In the genomic region with DNA sequence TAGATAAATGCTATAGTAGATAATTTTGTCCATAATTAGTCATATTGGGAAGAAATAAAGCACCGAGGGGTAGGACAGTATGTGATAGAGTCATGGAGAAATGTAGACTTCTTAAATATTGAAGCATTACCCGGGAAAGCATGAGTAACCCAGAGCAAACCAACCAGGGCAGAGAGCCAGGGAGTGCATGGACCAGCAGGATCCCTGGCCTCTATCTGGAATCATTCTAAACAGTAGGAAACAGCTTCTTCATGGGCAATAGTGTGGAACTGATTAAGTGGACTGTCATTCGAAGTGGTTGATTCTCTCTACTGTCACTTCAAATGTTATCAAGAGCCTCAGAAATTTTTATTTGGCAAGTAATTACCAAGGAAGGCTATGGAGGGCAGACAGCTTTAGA, we compare ENCODE assay signal across 29 mouse cellular contexts.
DNase-seq lines count a peak whose midpoint lies in the region; ATAC-seq and TF ChIP-seq lines count a peak whose summit lies in the region.
"Had no signal": no experiment of that assay in that cellular context is flagged by ENCODE, and none has a peak within 500 bp of the region (broad histone marks: within the 10 kb centered on the region; RNA-seq: fewer than 3 reads in every experiment).

No protein-coding gene starts in this region.

- H3K27ac ChIP-seq in midbrain, postnatal 0 days (ENCODE audit: low read depth, low read length): no peak overlapping the region
- no peak overlapping the region for H3K27ac ChIP-seq in midbrain, embryonic 11.5 days (ENCODE audit: low read depth, low read length)
- H3K27ac ChIP-seq: embryonic facial prominence, embryonic 10.5 days; embryonic facial prominence, embryonic 13.5 days; forebrain, embryonic 12.5 days; forebrain, embryonic 15.5 days; heart, embryonic 15.5 days; hindbrain, embryonic 10.5 days; hindbrain, embryonic 14.5 days had no signal

- H3K4me2 ChIP-seq in midbrain, postnatal 0 days (ENCODE audit: low read depth, low read length, poor library complexity, severe bottlenecking): no peak overlapping the region
- H3K4me2 ChIP-seq in midbrain, embryonic 11.5 days: no peak overlapping the region
- H3K4me2 ChIP-seq: embryonic facial prominence, embryonic 13.5 days; forebrain, embryonic 12.5 days; forebrain, embryonic 15.5 days; heart, embryonic 12.5 days; heart, embryonic 15.5 days; hindbrain, embryonic 14.5 days had no signal

- peak; percentile 13 to 19 for DNase-seq in cerebellum, postnatal 14 days
- DNase-seq in cerebellum, adult 11-12 months: no peak
- peak; percentile 9 for DNase-seq in midbrain, postnatal 0 days (ENCODE audit: low spot score)
- DNase-seq in midbrain, embryonic 11.5 days (ENCODE audit: low spot score, missing footprints): no peak
- peak; percentile 19 for DNase-seq in Patski (ENCODE audit: low read depth, low spot score)
- DNase-seq in kidney, postnatal 14 days: no peak
- DNase-seq: adrenal gland, adult 2 months; adrenal gland, postnatal 14 days; B cell, adult 2 months; cerebellum, adult 11 months; cerebellum, adult 8-10 months; cerebellum, postnatal 36 days; embryo, embryonic 11 days; gastrocnemius, postnatal 25 days; heart, adult 18-20 months; heart, postnatal 10 days; heart, postnatal 36 days had no signal

- H3K36me3 ChIP-seq in midbrain, postnatal 0 days (ENCODE audit: insufficient read depth, low read length): no peaks in the 10 kb centered on the region
- no peaks in the 10 kb centered on the region for H3K36me3 ChIP-seq in midbrain, embryonic 11.5 days (ENCODE audit: control insufficient read depth, insufficient read depth, low read length)
- H3K36me3 ChIP-seq: embryonic facial prominence, embryonic 10.5 days; embryonic facial prominence, embryonic 13.5 days; forebrain, embryonic 12.5 days; forebrain, embryonic 15.5 days; G1E; heart, embryonic 12.5 days; heart, embryonic 15.5 days; hindbrain, embryonic 10.5 days had no signal

- no peaks in the 10 kb centered on the region for H3K4me1 ChIP-seq in midbrain, postnatal 0 days (ENCODE audit: insufficient read depth, low read length)
- no peaks in the 10 kb centered on the region for H3K4me1 ChIP-seq in midbrain, embryonic 11.5 days (ENCODE audit: control insufficient read depth, insufficient read depth, low read length)
- H3K4me1 ChIP-seq: embryonic facial prominence, embryonic 10.5 days; embryonic facial prominence, embryonic 13.5 days; forebrain, embryonic 12.5 days; forebrain, embryonic 15.5 days; heart, embryonic 12.5 days; heart, embryonic 15.5 days; hindbrain, embryonic 10.5 days had no signal

- H3K27me3 ChIP-seq in midbrain, postnatal 0 days (ENCODE audit: insufficient read depth, low read length): no peaks in the 10 kb centered on the region
- no peaks in the 10 kb centered on the region for H3K27me3 ChIP-seq in midbrain, embryonic 11.5 days (ENCODE audit: control insufficient read depth, insufficient read depth, low read length)
- H3K27me3 ChIP-seq in Patski: peaks cover 28% of the 10 kb centered on the region
- H3K27me3 ChIP-seq: CH12.LX; forebrain, embryonic 12.5 days; forebrain, embryonic 15.5 days; heart, embryonic 12.5 days; heart, embryonic 15.5 days had no signal

- no peak overlapping the region for H3K9ac ChIP-seq in midbrain, postnatal 0 days (replicated peaks; ENCODE audit: low read length, poor library complexity, severe bottlenecking)
- H3K9ac ChIP-seq in midbrain, embryonic 11.5 days (ENCODE audit: low read length): no peak overlapping the region
- H3K9ac ChIP-seq: embryonic facial prominence, embryonic 13.5 days; forebrain, embryonic 12.5 days; forebrain, embryonic 15.5 days; heart, embryonic 12.5 days; heart, embryonic 15.5 days; hindbrain, embryonic 14.5 days had no signal

- POLR2A ChIA-PET in Patski (lab: Charles Lee): no interaction called here

- in situ Hi-C loops in Patski (cut with MboI; ENCODE audit: low pct_unique_long_range_greater_than_20kb): no loop called here

- no peaks in the 10 kb centered on the region for H3K9me3 ChIP-seq in midbrain, postnatal 0 days (ENCODE audit: low read length)
- H3K9me3 ChIP-seq in midbrain, embryonic 11.5 days (ENCODE audit: control insufficient read depth, low read length): no peaks in the 10 kb centered on the region
- H3K9me3 ChIP-seq: embryonic facial prominence, embryonic 10.5 days; embryonic facial prominence, embryonic 13.5 days; forebrain, embryonic 12.5 days; forebrain, embryonic 15.5 days; G1E; heart, embryonic 12.5 days; heart, embryonic 15.5 days; hindbrain, embryonic 10.5 days had no signal

- WGBS in midbrain, postnatal 0 days: 76% methylated on average over 3 of the region's 3 CpGs
- WGBS in midbrain, embryonic 11.5 days: 82% methylated on average over 3 of the region's 3 CpGs

- no peak for ATAC-seq in midbrain, postnatal 0 days (ENCODE audit: low FRiP score)
- ATAC-seq in midbrain, embryonic 11.5 days (ENCODE audit: low FRiP score): no peak
- no peak for ATAC-seq in Patski
- ATAC-seq: forebrain, embryonic 15.5 days; intestine, postnatal 0 days had no signal

- TF ChIP-seq CTCF in midbrain, postnatal 0 days (IDR thresholded peaks at IDR 0.05): no peak
- TF ChIP-seq CTCF in Patski (IDR thresholded peaks at IDR 0.05): no peak

- CTCF ChIA-PET in Patski (lab: Charles Lee): no interaction called here

- no peak overlapping the region for H3K4me3 ChIP-seq in midbrain, postnatal 0 days (ENCODE audit: low read depth, low read length)
- no peak overlapping the region for H3K4me3 ChIP-seq in midbrain, embryonic 11.5 days (ENCODE audit: low read depth, low read length)
- H3K4me3 ChIP-seq: embryonic facial prominence, embryonic 10.5 days; embryonic facial prominence, embryonic 13.5 days; erythroblast, embryonic 14.5 days; forebrain, embryonic 12.5 days; forebrain, embryonic 15.5 days; heart, embryonic 12.5 days; heart, embryonic 15.5 days; hindbrain, embryonic 10.5 days had no signal

Comparison
In these comparisons a context has a peak if more than half of its experiments do, and no peak if none do; other contexts are left out.
1. DNase-seq: peak in cerebellum, postnatal 14 days (2 of 2), midbrain, postnatal 0 days (single experiment) and Patski (single experiment); none in cerebellum, adult 11-12 months (single experiment), midbrain, embryonic 11.5 days (single experiment) and kidney, postnatal 14 days (single experiment).